Mouse (Mus musculus) liver, adult 2 months (tissue): ENCODE results near the gene Gm20695. TPM values are rescaled to one million over a fixed set of nuclear protein-coding genes. Genes with fewer than 3 reads are reported as not detected.
A peak's percentile ranks its signal among the peaks of the same experiment; 100 is the strongest.
"Not testable (repeated sequence)": the region's sequence is repeated elsewhere in the genome, so short reads cannot be mapped to it uniquely, and the experiment has no call there.

Experiments
- DNase-seq: peaks from one replicate; pipeline ENCODE4 v3.0.0-alpha.2; 2011; ENCODE audit warnings: low read depth, low spot score; ENCODE audit errors: extremely low read depth
- H3K27ac ChIP-seq: fragments of 200-500 bp; replicated peaks from 2 replicates; pipeline ENCODE4 v1.5.1; 2012; ENCODE audit warnings: low read depth, mild to moderate bottlenecking, control low read depth, inconsistent platforms, low read length; ENCODE audit not compliant: insufficient read depth
- H3K27me3 ChIP-seq: fragments of 200-500 bp; 2 replicates; pipeline ENCODE4 v1.6.1; 2012; ENCODE audit warnings: mild to moderate bottlenecking, moderate library complexity, low read length, inconsistent platforms; ENCODE audit not compliant: control insufficient read depth, insufficient read depth
- H3K36me3 ChIP-seq: fragments of 200-500 bp; 2 replicates; pipeline ENCODE4 v1.6.1; 2012; ENCODE audit warnings: low read length, inconsistent platforms; ENCODE audit not compliant: control insufficient read depth, insufficient read depth
- H3K4me1 ChIP-seq: fragments of 200-500 bp; 2 replicates; pipeline ENCODE4 v1.6.1; 2011; ENCODE audit warnings: low read length; ENCODE audit not compliant: control insufficient read depth, insufficient read depth
- H3K4me3 ChIP-seq: fragments of 200-500 bp; 2 replicates; pipeline ENCODE4 v1.5.1; 2011; ENCODE audit warnings: low read depth, mild to moderate bottlenecking, control low read depth, low read length, moderate library complexity; ENCODE audit not compliant: insufficient read depth
- H3K79me2 ChIP-seq: fragments of 200-500 bp; 2 replicates; pipeline ENCODE4 v1.6.1; 2012; ENCODE audit warnings: inconsistent platforms, mild to moderate bottlenecking, low read length, moderate library complexity; ENCODE audit not compliant: control insufficient read depth, insufficient read depth
- H3K9ac ChIP-seq: fragments of 200-500 bp; 2 replicates; pipeline ENCODE4 v1.6.1; 2012; ENCODE audit warnings: low read depth, mild to moderate bottlenecking, control low read depth, inconsistent platforms, low read length
- CTCF ChIP-seq: fragments of 200-500 bp; IDR thresholded peaks from 2 replicates; pipeline ENCODE4 v1.5.1; 2011; ENCODE audit warnings: low read depth, low read length, control low read depth
- POLR2A ChIP-seq: fragments of 200-500 bp; IDR thresholded peaks from 2 replicates; pipeline ENCODE4 v1.6.1; 2011; ENCODE audit warnings: low read length, control low read depth; ENCODE audit not compliant: insufficient read depth; ENCODE audit errors: extremely low read depth
- whole genome bisulfite sequencing: fragments of 180-500 bp; shearing (Covaris S2); methylation state at CpG from one replicate; pipeline ENCODE4 v1.1.7; 2018; 5-methylcytosine and 5-hydroxymethylcytosine counted together
- polyA plus RNA-seq: library from polyadenylated mRNA; depleted of rRNA; stranded (reverse); fragments of >200 nt; gene quantifications from 2 replicates; pipeline ENCODE4 v1.2.3, GENCODE M21; 2012
- total RNA-seq: library from RNA; depleted of rRNA; stranded (reverse); fragments of >200 nt; gene quantifications from 2 replicates; pipeline ENCODE4 v1.2.3, GENCODE M21; 2014

The Gm20695 gene
- total and polyA plus RNA-seq, 2 experiments = 0.13 to 0.46 TPM

GRCm38 (mm10) chr16:3846711-3847518 lies 37.5 kb upstream of the Gm20695 start, which contains the start of gene Zfp174:
TSS of gene Zfp174 (plus strand) at chr16:3847268.
- TF ChIP-seq POLR2A = peak; percentile 76
- TF ChIP-seq CTCF = 0 out of 2 replicates have a peak, but pooled peaks have one; percentile 11
- peak; percentile 95 for DNase-seq

GRCm38 (mm10) chr16:3847871-3848270 lies 36.6 kb upstream of the Gm20695 start:
- Histone ChIP-seq H3K27ac (no peak overlapping the region), H3K79me2 (no peaks in the 10 kb centered on the region), H3K4me1 (peaks cover 11% of the 10 kb centered on the region), H3K4me3 (peak overlapping the region; percentile 52; the same call in 1 of the 2 replicates), H3K9ac (no peak overlapping the region), H3K36me3 (no peaks in the 10 kb centered on the region), H3K27me3 (no peaks in the 10 kb centered on the region)
- 72% methylated on average over 4 of the region's 4 CpGs for WGBS
- TF ChIP-seq POLR2A = no peak
- TF ChIP-seq CTCF = no peak
- no peak for DNase-seq

More at GRCm38 (mm10) chr16:3846711-3847518, 37.5 kb upstream of the Gm20695 start, which contains the start of gene Zfp174:
- WGBS = 2% methylated on average over 38 of the region's 38 CpGs
- Histone ChIP-seq H3K36me3 (no peaks in the 10 kb centered on the region), H3K27me3 (no peaks in the 10 kb centered on the region), H3K9ac (peak within 1 kb of the TSS; percentile 64), H3K4me1 (peaks cover 11% of the 10 kb centered on the region), H3K4me3 (peak within 1 kb of the TSS; percentile 57), H3K79me2 (no peaks in the 10 kb centered on the region), H3K27ac (peak within 1 kb of the TSS; percentile 25)

GRCm38 (mm10) chr16:3848416-3848815 lies 36.0 kb upstream of the Gm20695 start:
- TF ChIP-seq CTCF (no peak), POLR2A (no peak)
- Histone ChIP-seq H3K79me2 (no peaks in the 10 kb centered on the region), H3K36me3 (no peaks in the 10 kb centered on the region), H3K4me1 (peaks cover 7% of the 10 kb centered on the region), H3K9ac (no peak overlapping the region), H3K4me3 (no peak overlapping the region), H3K27me3 (no peaks in the 10 kb centered on the region), H3K27ac (no peak overlapping the region)
- DNase-seq = no peak
- WGBS = 83% methylated on average over 3 of the region's 3 CpGs

- H3K79me2 ChIP-seq, H3K27me3 ChIP-seq, DNase-seq, H3K4me1 ChIP-seq, H3K36me3 ChIP-seq, H3K9ac ChIP-seq, H3K27ac ChIP-seq, H3K4me3 ChIP-seq: not testable (repeated sequence)
- 97% methylated on average over 13 of the region's 13 CpGs for WGBS
These were observed 33.1 kb upstream of the Gm20695 start for GRCm38 (mm10) chr16:3851301-3851700.

GRCm38 (mm10) chr16:3852586-3852985 lies 31.9 kb upstream of the Gm20695 start:
- TF ChIP-seq CTCF (no peak), POLR2A (no peak)
- Histone ChIP-seq H3K9ac (no peak overlapping the region), H3K36me3 (no peaks in the 10 kb centered on the region; the same call in 1 of the 2 replicates), H3K27ac (no peak overlapping the region), H3K79me2 (no peaks in the 10 kb centered on the region), H3K4me3 (no peak overlapping the region), H3K27me3 (no peaks in the 10 kb centered on the region), H3K4me1 (peaks cover 3% of the 10 kb centered on the region; the same call in 1 of the 2 replicates)
- WGBS = 97% methylated on average over 12 of the region's 12 CpGs
- DNase-seq = no peak
